Mouse (Mus musculus) monocyte, adult 5-6 weeks (primary cell): ENCODE measurements at regions not wholly inside any gene's neighbourhood (a gene's known extent, or its start where the extent isn't known, plus 50 kb on each side); places are given as distances from the start of the nearest gene placed in this dataset.

Experiments used
- ATAC-seq: fragments of 153-309, 156-312 bp; replicated peaks from 2 replicates; pipeline ENCODE4 v1.8.0; 2017; ENCODE audit warnings: mild to moderate bottlenecking; ENCODE audit not compliant: low TSS enrichment, insufficient number of reproducible peaks, severe bottlenecking, poor library complexity, low FRiP score

- ATAC-seq = no peak
These were observed 77.5 kb downstream of the Qrsl1 start for GRCm38 (mm10) chr10:43824009-43824408.
